Mouse (Mus musculus) midbrain, embryonic 14.5 days (tissue): ENCODE measurements around the gene Ldb3. TPM values are rescaled to one million over a fixed set of nuclear protein-coding genes. Genes with fewer than 3 reads are reported as not detected.

Experiments used
- ATAC-seq: fragments of 200-750 bp; cut with Nextera tagmentation; 2 replicates; pipeline ENCODE4 v1.8.0; 2017; ENCODE audit warnings: moderate number of reproducible peaks, moderate library complexity; ENCODE audit not compliant: low FRiP score, low TSS enrichment
- DNase-seq: peaks from one replicate; pipeline ENCODE4 v3.0.0-alpha.2; 2015
- H3K27ac ChIP-seq: fragments of 300-500 bp; sonication (generic); replicated peaks from 2 replicates; pipeline ENCODE4 v1.5.1; 2014; ENCODE audit warnings: mild to moderate bottlenecking, low read depth, low read length, moderate library complexity
- H3K27me3 ChIP-seq: fragments of 300-500 bp; sonication (generic); 2 replicates; pipeline ENCODE4 v1.6.1; 2014; ENCODE audit warnings: low read length, control low read depth, mixed read lengths; ENCODE audit not compliant: control insufficient read depth, insufficient read depth
- H3K36me3 ChIP-seq: fragments of 300-500 bp; sonication (generic); 2 replicates; pipeline ENCODE4 v1.6.1; 2014; ENCODE audit warnings: low read length, control low read depth; ENCODE audit not compliant: control insufficient read depth, insufficient read depth
- H3K4me1 ChIP-seq: fragments of 300-500 bp; sonication (generic); 2 replicates; pipeline ENCODE4 v1.6.1; 2014; ENCODE audit warnings: mild to moderate bottlenecking, antibody characterized with exemption, low read length, control low read depth; ENCODE audit not compliant: control insufficient read depth, insufficient read depth
- H3K4me2 ChIP-seq: fragments of 300-500 bp; sonication (generic); 2 replicates; pipeline ENCODE4 v1.6.1; 2014; ENCODE audit warnings: mild to moderate bottlenecking, low read length, moderate library complexity
- H3K4me3 ChIP-seq: fragments of 300-500 bp; sonication (generic); replicated peaks from 2 replicates; pipeline ENCODE4 v1.5.1; 2014; ENCODE audit warnings: low read depth, low read length
- H3K9ac ChIP-seq: fragments of 300-500 bp; sonication (generic); replicated peaks from 2 replicates; pipeline ENCODE4 v1.6.1; 2014; ENCODE audit warnings: mild to moderate bottlenecking, low read length, moderate library complexity
- H3K9me3 ChIP-seq: fragments of 300-500 bp; sonication (generic); 2 replicates; pipeline ENCODE4 v1.6.1; 2016; ENCODE audit warnings: low read length, control low read depth, mixed read lengths; ENCODE audit not compliant: control insufficient read depth
- WGBS: fragments of 180-500 bp; shearing (Covaris S2); extraction: QIAGEN DNeasy Blood & Tissue Kit; methylation state at CpG from one replicate; pipeline ENCODE4 v1.1.7; 2014; 5-methylcytosine and 5-hydroxymethylcytosine counted together
- polyA plus RNA-seq: library from polyadenylated mRNA; unstranded; fragments of >200 nt; fragmentation: Nextera tagmentation; extraction: Ambion mirVana; gene quantifications from 2 replicates; pipeline ENCODE4 v1.2.1, GENCODE M21; 2014

Gene Ldb3
- polyA plus RNA-seq, 1 experiment from 2014 or later, result 0.50 TPM

- Histone ChIP-seq H3K36me3 (no peaks in the 10 kb centered on the region), H3K27ac (no peak overlapping the region), H3K4me3 (no peak overlapping the region), H3K27me3 (no peaks in the 10 kb centered on the region), H3K9ac (no peak overlapping the region), H3K9me3 (no peaks in the 10 kb centered on the region), H3K4me1 (no peaks in the 10 kb centered on the region), H3K4me2 (no peak overlapping the region)
- ATAC-seq (no peak), DNase-seq (no peak)
- 61% methylated on average over 13 of the region's 13 CpGs for WGBS
Measured at GRCm38 (mm10) chr14:34555211-34555610, 33.3 kb downstream of the Ldb3 start.

- Histone ChIP-seq H3K4me3 (no peak overlapping the region), H3K36me3 (no peaks in the 10 kb centered on the region), H3K4me1 (no peaks in the 10 kb centered on the region), H3K4me2 (no peak overlapping the region), H3K9me3 (no peaks in the 10 kb centered on the region), H3K9ac (no peak overlapping the region), H3K27me3 (no peaks in the 10 kb centered on the region), H3K27ac (no peak overlapping the region)
- 75% methylated on average over 3 of the region's 3 CpGs for WGBS
- DNase-seq (no peak), ATAC-seq (no peak)
Measured at GRCm38 (mm10) chr14:34554047-34554446, 34.4 kb downstream of the Ldb3 start.

DNA sequence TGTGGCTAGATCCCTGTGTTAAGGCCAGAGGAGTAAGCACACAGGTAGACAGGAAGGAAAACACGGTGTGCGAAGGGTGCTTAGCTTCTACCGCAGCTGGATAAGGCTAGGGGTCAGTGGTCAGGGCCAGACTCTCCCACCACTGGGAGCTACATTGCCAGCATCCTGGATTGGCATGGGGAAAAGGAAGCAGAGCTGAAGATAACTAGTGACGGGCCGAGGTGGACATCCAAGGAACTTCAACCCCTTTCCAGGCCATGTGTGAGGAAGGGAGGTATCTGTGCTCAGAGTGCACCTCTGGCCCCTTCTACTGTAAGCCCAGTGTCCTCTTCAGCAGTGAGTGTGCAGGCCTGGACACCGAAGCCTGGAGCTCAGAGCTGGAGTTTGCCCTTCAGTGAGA, 35.0 kb downstream of the Ldb3 start:
- ATAC-seq, result no peak
- WGBS, result 92% methylated on average over 6 of the region's 6 CpGs

GRCm38 (mm10) chr14:34552226-34552625, 36.3 kb downstream of the Ldb3 start:
- Histone ChIP-seq H3K4me3 (no peak overlapping the region), H3K9ac (no peak overlapping the region), H3K36me3 (no peaks in the 10 kb centered on the region), H3K27ac (no peak overlapping the region), H3K4me2 (no peak overlapping the region), H3K4me1 (no peaks in the 10 kb centered on the region), H3K27me3 (no peaks in the 10 kb centered on the region), H3K9me3 (no peaks in the 10 kb centered on the region)
- WGBS, result 85% methylated on average over 5 of the region's 5 CpGs
- ATAC-seq, result no peak
- no peak for DNase-seq

More for the DNA sequence above, 35.0 kb downstream of the Ldb3 start:
- Histone ChIP-seq H3K4me1 (no peaks in the 10 kb centered on the region), H3K4me2 (no peak overlapping the region), H3K27ac (no peak overlapping the region), H3K9me3 (no peaks in the 10 kb centered on the region), H3K4me3 (no peak overlapping the region), H3K36me3 (no peaks in the 10 kb centered on the region), H3K9ac (no peak overlapping the region), H3K27me3 (no peaks in the 10 kb centered on the region)
- no peak for DNase-seq

DNA sequence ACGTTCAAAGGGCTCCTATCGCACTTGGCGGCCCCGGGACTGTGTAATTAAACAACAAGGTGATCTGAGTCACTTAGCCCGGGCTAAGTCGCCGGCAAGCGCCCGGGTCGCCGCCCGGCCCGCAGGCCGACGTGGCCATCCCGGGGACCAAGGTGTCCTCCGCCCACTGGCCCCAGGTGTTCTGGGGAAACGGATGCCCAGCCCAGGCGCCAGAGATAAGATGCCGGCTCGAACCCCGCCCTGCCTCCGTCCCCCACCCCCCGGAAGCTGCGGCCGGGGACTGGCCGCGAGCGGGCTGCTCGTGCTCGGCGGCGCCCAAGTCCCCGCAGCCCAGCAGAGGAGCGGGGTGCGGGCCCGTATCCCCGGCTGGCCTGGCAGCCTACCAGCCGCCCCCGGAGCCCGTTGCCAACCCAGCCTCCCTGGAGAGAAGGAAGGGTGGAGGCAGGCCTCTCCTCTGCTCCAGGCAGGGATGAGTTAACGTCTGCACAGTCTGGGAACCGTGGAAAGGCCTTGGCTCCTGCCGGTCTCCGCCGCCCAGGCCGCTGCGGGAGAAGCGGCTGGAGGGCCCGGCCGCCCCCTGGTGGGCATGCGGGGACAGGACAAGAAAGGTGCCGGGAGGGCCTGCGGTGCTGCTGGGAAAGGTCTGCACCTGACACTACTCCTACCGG, 39.3 kb downstream of the Ldb3 start:
- DNase-seq, result peak; percentile 95
- no peaks in the 10 kb centered on the region for H3K9me3 ChIP-seq
- H3K9ac ChIP-seq, result peak overlapping the region; percentile 92
- no peaks in the 10 kb centered on the region for H3K27me3 ChIP-seq
- H3K4me2 ChIP-seq, result peak overlapping the region; percentile 63
- H3K4me3 ChIP-seq, result peak overlapping the region; percentile 74
- H3K27ac ChIP-seq, result peak overlapping the region; percentile 90
- under 1% methylated on average over 55 of the region's 55 CpGs for WGBS
- no peaks in the 10 kb centered on the region for H3K36me3 ChIP-seq
- ATAC-seq, result peak; percentile 95
- no peaks in the 10 kb centered on the region for H3K4me1 ChIP-seq

DNA sequence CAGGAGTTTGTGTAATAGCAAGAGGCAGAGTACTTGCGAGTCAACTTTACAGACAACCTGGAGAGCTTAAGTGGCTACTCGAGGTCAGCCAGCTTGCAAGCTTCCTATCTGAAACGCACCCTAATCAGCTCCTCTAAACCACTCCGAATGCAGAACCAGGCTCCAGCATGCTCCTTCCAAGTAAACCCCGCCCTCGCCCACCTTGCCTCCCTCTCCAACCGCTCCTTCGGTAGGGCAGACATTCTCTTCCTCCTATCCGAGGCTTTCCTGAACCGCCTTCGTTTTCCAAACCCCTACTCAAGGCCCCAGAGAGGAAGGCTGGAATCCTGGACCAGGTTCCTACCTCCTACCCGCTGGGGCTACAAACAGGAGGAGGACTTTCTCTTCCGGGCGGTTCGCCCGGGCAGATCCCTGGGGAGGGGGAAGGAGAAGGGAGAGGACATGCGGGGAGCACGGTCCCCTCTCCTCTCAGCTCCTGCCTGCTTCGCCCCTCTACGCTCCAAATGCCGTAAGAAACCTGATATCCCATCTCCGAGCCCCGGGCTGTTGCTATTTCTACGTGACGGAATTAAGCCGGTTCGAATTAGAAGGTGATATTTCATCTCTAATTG, 40.0 kb downstream of the Ldb3 start:
- Histone ChIP-seq H3K4me1 (no peaks in the 10 kb centered on the region), H3K27ac (peak overlapping the region; percentile 90), H3K4me2 (peak overlapping the region; percentile 63), H3K27me3 (no peaks in the 10 kb centered on the region), H3K9me3 (no peaks in the 10 kb centered on the region), H3K9ac (peak overlapping the region; percentile 92), H3K36me3 (no peaks in the 10 kb centered on the region), H3K4me3 (peak overlapping the region; percentile 74)
- WGBS, result under 1% methylated on average over 27 of the region's 27 CpGs
- peak; percentile 74 for DNase-seq
- peak; percentile 65 for ATAC-seq

GRCm38 (mm10) chr14:34544545-34544944, 43.9 kb downstream of the Ldb3 start:
- H3K9me3 ChIP-seq, result no peaks in the 10 kb centered on the region
- H3K9ac ChIP-seq, result no peak overlapping the region
- ATAC-seq, result no peak
- H3K4me1 ChIP-seq, result no peaks in the 10 kb centered on the region
- no peaks in the 10 kb centered on the region for H3K36me3 ChIP-seq
- no peak overlapping the region for H3K4me3 ChIP-seq
- WGBS, result 86% methylated on average over 2 of the region's 2 CpGs
- no peak overlapping the region for H3K4me2 ChIP-seq
- no peak overlapping the region for H3K27ac ChIP-seq
- H3K27me3 ChIP-seq, result no peaks in the 10 kb centered on the region
- no peak for DNase-seq

GRCm38 (mm10) chr14:34544001-34544400, 44.5 kb downstream of the Ldb3 start:
- no peaks in the 10 kb centered on the region for H3K9me3 ChIP-seq
- no peak overlapping the region for H3K4me2 ChIP-seq
- no peak overlapping the region for H3K27ac ChIP-seq
- no peaks in the 10 kb centered on the region for H3K27me3 ChIP-seq
- no peaks in the 10 kb centered on the region for H3K36me3 ChIP-seq
- DNase-seq (no peak), ATAC-seq (no peak)
- no peak overlapping the region for H3K4me3 ChIP-seq
- WGBS, result 87% methylated on average over 6 of the region's 6 CpGs
- H3K9ac ChIP-seq, result no peak overlapping the region
- H3K4me1 ChIP-seq, result no peaks in the 10 kb centered on the region

- DNase-seq (no peak), ATAC-seq (no peak)
- no peak overlapping the region for H3K27ac ChIP-seq
- 73% methylated on average over 6 of the region's 6 CpGs for WGBS
- no peak overlapping the region for H3K4me2 ChIP-seq
- no peaks in the 10 kb centered on the region for H3K4me1 ChIP-seq
- H3K36me3 ChIP-seq, result no peaks in the 10 kb centered on the region
- H3K4me3 ChIP-seq, result no peak overlapping the region
- H3K27me3 ChIP-seq, result no peaks in the 10 kb centered on the region
- H3K9me3 ChIP-seq, result no peaks in the 10 kb centered on the region
- no peak overlapping the region for H3K9ac ChIP-seq
Measured at GRCm38 (mm10) chr14:34543596-34543995, 44.9 kb downstream of the Ldb3 start.
